Mouse (Mus musculus): ENCODE results near the gene Rpp30.

Rpp30 gene

GRCm38 (mm10) chr19:36083262-36084225 lies at the start of gene Rpp30:
Gene Rpp30 (plus strand): TSS chr19:36083716.
- peak; percentile 74 for DNase-seq (ENCODE audit: low read depth, low spot score)

- DNase-seq (ENCODE audit: low read depth, low spot score), result no peak
Observed at GRCm38 (mm10) chr19:36046046-36046445, 37.5 kb upstream of the Rpp30 start.

- DNase-seq (ENCODE audit: low read depth, low spot score), result no peak
Observed at GRCm38 (mm10) chr19:36056502-36057221, 26.9 kb upstream of the Rpp30 start.

DNA sequence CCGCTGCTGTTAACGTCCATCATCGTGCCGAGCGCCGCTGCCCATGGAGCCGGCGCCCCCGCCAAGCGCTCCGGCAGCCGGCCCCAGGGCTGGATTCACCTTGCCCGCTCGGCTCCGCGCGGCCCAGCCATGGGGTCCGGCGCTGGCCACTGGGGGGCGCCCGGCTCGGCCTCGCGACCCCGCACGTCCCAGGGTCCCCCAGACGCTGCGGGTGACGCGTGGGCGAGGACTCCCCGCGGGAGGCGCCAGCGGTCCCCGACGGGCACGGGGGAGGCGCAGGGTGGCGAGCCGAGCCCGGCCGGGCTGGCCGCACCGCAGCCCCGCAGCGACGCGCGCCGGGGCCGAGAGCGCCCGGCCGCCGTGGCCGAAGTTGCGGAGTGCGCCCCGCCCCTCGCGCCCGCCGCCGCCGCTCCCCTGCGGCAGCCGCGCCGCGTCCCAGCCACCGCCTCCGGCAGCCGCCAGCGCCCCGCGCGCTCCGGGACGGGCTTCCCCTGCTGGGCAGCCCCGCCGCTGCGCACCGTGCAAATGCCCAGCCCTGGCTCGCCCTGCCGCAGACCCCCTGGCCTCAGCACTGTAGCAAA lies 26.2 kb upstream of the Rpp30 start, which contains the start of gene Htr7:
Gene Htr7, minus strand, starts transcription at position 277 of the 581 bp plus-strand sequence.
- no peak for DNase-seq (ENCODE audit: low read depth, low spot score)

GRCm38 (mm10) chr19:36062801-36063529 lies 20.6 kb upstream of the Rpp30 start:
- no peak for DNase-seq (ENCODE audit: low read depth, low spot score)

- DNase-seq (ENCODE audit: low read depth, low spot score), result peak; percentile 39
Observed at GRCm38 (mm10) chr19:36082606-36083261, 782 bp upstream of the Rpp30 start.

DNA sequence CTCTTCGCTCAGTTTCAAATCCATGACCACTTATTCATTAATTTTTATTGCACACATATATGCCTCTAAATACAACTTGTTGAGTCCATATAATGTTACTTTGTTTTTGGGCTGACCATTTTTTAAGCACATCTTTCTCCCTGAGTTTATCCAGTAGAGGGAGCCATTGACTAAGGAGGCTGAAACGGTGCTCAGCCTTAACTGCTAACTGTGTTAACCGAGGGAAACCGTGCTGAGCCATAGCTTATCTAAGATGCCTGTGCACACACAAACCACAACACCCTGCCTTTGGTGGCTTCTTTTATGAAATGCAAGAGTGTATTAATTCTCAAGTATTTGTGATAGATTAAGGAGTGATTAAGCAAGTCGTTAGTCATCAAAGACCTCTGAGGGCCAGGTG lies 7.3 kb downstream of the Rpp30 start:
- no peak for DNase-seq (ENCODE audit: low read depth, low spot score)

DNA sequence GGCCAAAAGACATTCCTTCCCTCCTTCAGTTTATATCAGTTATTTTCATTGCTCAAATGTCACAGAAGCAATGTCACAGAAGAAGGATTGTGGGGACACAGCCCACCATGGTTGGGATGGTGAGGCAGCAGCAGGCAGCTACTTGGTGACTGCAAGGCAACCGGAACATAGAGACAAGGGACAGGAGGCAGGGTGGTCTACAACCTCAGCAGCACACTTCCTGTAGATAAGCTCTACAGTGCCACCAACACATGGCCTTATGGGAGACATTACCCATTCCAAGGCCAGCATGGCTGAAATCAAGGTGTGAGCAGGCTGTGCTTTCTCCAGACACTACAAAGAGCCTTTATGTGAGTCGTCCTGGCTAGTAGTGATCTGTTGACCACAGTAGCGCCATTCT lies 13.7 kb downstream of the Rpp30 start:
- DNase-seq (ENCODE audit: low read depth, low spot score), result no peak

GRCm38 (mm10) chr19:36098265-36098664 lies 14.7 kb downstream of the Rpp30 start:
- DNase-seq (ENCODE audit: low read depth, low spot score), result no peak

GRCm38 (mm10) chr19:36098916-36099315 lies 15.4 kb downstream of the Rpp30 start:
- no peak for DNase-seq (ENCODE audit: low read depth, low spot score)

GRCm38 (mm10) chr19:36103909-36104308 lies 20.4 kb downstream of the Rpp30 start:
- DNase-seq (ENCODE audit: low read depth, low spot score), result no peak

DNA sequence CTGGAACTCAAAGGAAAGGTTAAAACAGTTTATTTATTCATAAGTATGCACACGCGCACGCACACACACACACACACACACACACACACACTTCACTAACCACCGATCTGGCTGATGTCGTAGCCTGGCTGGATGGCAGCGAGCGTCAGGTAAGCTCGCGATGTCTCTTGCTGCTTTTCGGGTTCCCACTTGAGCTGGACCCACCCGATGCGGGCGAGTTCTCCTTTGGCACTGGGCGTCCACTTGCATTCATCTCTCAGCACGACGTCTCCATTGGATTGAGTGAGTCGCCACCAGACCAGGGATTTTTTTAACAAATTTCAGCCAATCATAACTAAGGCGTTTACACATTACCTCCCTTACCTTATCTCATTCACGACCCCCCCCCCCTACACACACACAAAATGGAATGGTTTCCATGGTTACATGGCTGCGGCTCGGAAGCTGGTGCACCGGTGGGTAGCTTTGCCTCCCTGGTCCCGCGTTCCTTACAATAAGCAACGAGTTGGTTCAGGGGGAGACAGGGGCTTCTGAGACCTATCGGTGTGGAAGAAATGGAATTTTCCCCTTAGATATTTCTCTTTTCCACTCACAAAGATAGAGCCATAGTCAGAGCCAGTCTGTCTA lies 25.9 kb downstream of the Rpp30 start:
- DNase-seq (ENCODE audit: low read depth, low spot score), result no peak

- no peak for DNase-seq (ENCODE audit: low read depth, low spot score)
Observed at GRCm38 (mm10) chr19:36110465-36110864, 26.9 kb downstream of the Rpp30 start.

DNA sequence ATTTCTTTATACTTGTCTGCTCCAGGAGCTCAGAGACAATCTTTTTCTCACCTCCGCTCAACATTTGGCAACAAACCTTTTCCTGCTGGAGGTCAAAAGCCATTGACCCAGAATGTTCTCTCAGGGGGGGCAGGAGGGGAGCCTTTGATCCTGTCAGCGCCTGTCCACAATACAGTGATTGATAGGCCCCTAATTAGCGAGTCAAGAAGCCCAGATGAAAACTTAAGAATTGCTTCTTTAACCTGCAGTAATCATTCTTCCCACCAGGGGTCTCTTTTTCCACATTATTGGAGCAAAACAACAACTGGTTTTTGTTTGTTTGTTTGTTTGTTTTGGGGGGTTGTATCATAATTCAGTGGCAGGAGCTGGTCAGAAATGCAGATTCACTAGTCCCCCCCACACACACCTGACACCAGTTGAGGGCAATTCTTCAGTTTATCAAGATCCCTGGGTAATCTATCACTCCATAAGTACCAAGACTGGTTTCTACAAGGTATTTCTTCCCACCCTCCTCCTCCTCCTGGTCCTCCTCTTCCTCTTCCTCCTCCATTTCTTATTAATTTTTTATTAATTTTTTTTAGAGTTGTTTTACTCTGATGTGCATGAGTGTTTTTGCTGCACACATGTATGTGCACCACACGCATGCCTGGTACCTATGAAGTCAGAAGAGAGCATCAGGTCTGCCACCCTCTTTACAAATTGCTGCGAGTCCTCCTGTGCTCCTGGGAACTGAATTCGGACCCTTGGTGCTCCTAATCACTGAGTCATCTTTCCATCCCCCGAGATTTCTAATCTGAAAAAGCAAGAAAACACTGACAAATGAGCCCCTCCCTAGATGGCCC lies 27.8 kb downstream of the Rpp30 start:
- no peak for DNase-seq (ENCODE audit: low read depth, low spot score)

DNA sequence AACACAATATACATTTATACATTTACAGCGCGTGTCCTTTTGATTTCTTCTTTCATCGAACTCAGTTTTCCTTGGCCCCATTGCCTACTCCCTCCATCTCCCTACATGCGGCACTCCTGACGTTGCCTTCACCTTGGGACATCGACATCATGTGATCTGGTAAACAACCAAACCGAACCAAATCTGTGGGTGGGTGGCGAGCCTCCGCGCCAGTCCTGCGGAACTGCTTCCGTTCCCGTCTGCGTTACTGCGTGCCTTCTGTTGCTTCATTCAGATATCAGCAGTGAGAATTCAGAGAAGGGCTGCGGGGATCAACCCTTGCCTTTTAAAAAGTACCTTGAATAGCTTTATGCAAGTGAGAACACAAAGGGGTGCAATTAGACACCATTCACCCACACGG lies 28.5 kb downstream of the Rpp30 start:
- no peak for DNase-seq (ENCODE audit: low read depth, low spot score)

GRCm38 (mm10) chr19:36116185-36116584 lies 32.7 kb downstream of the Rpp30 start:
- DNase-seq (ENCODE audit: low read depth, low spot score), result no peak

DNA sequence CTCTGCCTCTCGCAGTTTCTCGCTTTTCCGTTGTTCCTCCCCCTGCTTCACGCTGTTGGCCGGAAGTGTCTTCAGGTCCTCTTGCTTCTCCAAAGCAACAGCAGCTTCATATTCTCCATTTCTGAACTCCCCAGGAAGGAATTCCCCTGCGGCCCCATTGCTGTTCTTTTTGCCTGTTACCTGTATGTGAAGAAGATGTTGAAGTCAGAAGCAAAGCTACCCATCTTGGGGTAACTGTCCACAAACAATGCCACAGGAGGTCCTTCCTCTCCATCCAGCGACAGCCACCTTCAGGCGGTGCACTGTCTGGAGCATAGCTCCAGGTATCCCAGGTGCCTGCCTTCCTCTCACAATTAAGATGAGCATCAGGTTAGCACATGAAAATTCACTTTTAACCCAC lies 35.7 kb downstream of the Rpp30 start:
- DNase-seq (ENCODE audit: low read depth, low spot score), result no peak

GRCm38 (mm10) chr19:36119783-36120471 lies 36.4 kb downstream of the Rpp30 start, which contains the start of gene Ankrd1:
Gene Ankrd1 (minus strand): TSS chr19:36120099.
- no peak for DNase-seq (ENCODE audit: low read depth, low spot score)

GRCm38 (mm10) chr19:36124203-36124602 lies 40.7 kb downstream of the Rpp30 start:
- no peak for DNase-seq (ENCODE audit: low read depth, low spot score)

Measured in c-Kit-negative CD71-positive TER-119-positive erythroid progenitor cells, embryonic 14.5 days (primary cell).